ENCODE assay signal across 14 mouse cellular contexts in the genomic region with DNA sequence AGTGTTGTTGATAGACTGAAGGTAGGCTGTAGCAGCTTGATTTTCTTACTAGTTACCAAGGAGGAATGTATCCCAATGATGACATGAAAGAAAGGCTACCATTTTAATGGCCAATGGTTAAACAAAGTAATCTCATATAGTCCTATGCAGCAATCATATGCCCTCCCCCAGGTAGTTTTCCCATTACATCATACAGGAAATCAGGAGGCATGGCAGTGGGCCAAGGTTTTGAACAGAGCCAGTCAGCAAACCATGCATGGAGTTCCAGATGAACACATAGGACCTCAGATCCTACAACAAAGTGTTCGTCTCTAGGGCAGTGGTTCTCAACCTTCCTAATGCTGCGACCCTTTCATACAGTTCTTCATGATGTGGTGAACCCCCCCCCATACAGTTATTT. TPM values are rescaled to one million over a fixed set of nuclear protein-coding genes. Genes with fewer than 3 reads are reported as not detected.
DNase-seq lines count a peak whose midpoint lies in the region; ATAC-seq and TF ChIP-seq lines count a peak whose summit lies in the region.
"Had no signal": no experiment of that assay in that cellular context is flagged by ENCODE, and none has a peak within 500 bp of the region (broad histone marks: within the 10 kb centered on the region; RNA-seq: fewer than 3 reads in every experiment).

No protein-coding gene starts in this region.

- 71% methylated on average over 2 of the region's 2 CpGs for WGBS in stomach, postnatal 0 days
- 92% methylated on average over 2 of the region's 2 CpGs for WGBS in forebrain, embryonic 12.5 days

- H3K27me3 ChIP-seq in stomach, postnatal 0 days (ENCODE audit: control insufficient read depth, insufficient read depth, low read length): no peaks in the 10 kb centered on the region
- no peaks in the 10 kb centered on the region for H3K27me3 ChIP-seq in forebrain, embryonic 12.5 days
- H3K27me3 ChIP-seq: forebrain, embryonic 15.5 days; hindbrain, embryonic 15.5 days had no signal

- H3K9me3 ChIP-seq in stomach, postnatal 0 days (ENCODE audit: control insufficient read depth, low read length): no peaks in the 10 kb centered on the region
- no peaks in the 10 kb centered on the region for H3K9me3 ChIP-seq in forebrain, embryonic 12.5 days
- H3K9me3 ChIP-seq: forebrain, embryonic 15.5 days; hindbrain, embryonic 15.5 days had no signal

- peak; percentile 12 to 53 for DNase-seq in cerebellum, postnatal 14 days
- no peak for DNase-seq in cerebellum, postnatal 36 days
- peak; percentile 63 for DNase-seq in urinary bladder, postnatal 14 days (ENCODE audit: low spot score)
- no peak for DNase-seq in urinary bladder, adult 2 months (ENCODE audit: low spot score)
- DNase-seq in kidney, postnatal 14 days: peak; percentile 75
- DNase-seq in stomach, postnatal 0 days (ENCODE audit: low spot score): peak; percentile 81
- no peak for DNase-seq in layer of hippocampus, postnatal 36 days
- DNase-seq: gastrocnemius, postnatal 36 days; thymus, postnatal 4 days had no signal

- no peaks in the 10 kb centered on the region for H3K4me1 ChIP-seq in stomach, postnatal 0 days (replicated peaks; ENCODE audit: control insufficient read depth, insufficient read depth)
- H3K4me1 ChIP-seq in forebrain, embryonic 12.5 days: no peaks in the 10 kb centered on the region
- H3K4me1 ChIP-seq: forebrain, embryonic 15.5 days; hindbrain, embryonic 15.5 days had no signal

- no peak overlapping the region for H3K4me3 ChIP-seq in stomach, postnatal 0 days (ENCODE audit: low read depth, low read length)
- no peak overlapping the region for H3K4me3 ChIP-seq in forebrain, embryonic 12.5 days (replicated peaks)
- H3K4me3 ChIP-seq: forebrain, embryonic 15.5 days; hindbrain, embryonic 15.5 days had no signal

- no peak for TF ChIP-seq CTCF in stomach, postnatal 0 days (IDR thresholded peaks at IDR 0.05; ENCODE audit: low read depth)

- TF ChIP-seq EP300 in stomach, postnatal 0 days (optimal IDR thresholded peaks at IDR 0.05): no peak

- no peak overlapping the region for H3K4me2 ChIP-seq in stomach, postnatal 0 days (replicated peaks; ENCODE audit: low read depth)
- no peak overlapping the region for H3K4me2 ChIP-seq in forebrain, embryonic 12.5 days
- H3K4me2 ChIP-seq: forebrain, embryonic 15.5 days; hindbrain, embryonic 15.5 days had no signal

- no peak overlapping the region for H3K9ac ChIP-seq in stomach, postnatal 0 days (ENCODE audit: low read length)
- H3K9ac ChIP-seq in forebrain, embryonic 12.5 days: no peak overlapping the region
- H3K9ac ChIP-seq: forebrain, embryonic 15.5 days; hindbrain, embryonic 15.5 days had no signal

- H3K27ac ChIP-seq in stomach, postnatal 0 days (replicated peaks): no peak overlapping the region
- no peak overlapping the region for H3K27ac ChIP-seq in forebrain, embryonic 12.5 days
- H3K27ac ChIP-seq: forebrain, embryonic 15.5 days; hindbrain, embryonic 15.5 days had no signal

- H3K36me3 ChIP-seq in stomach, postnatal 0 days (ENCODE audit: control insufficient read depth, insufficient read depth, low read length): no peaks in the 10 kb centered on the region
- no peaks in the 10 kb centered on the region for H3K36me3 ChIP-seq in forebrain, embryonic 12.5 days (replicated peaks)
- H3K36me3 ChIP-seq: forebrain, embryonic 15.5 days; hindbrain, embryonic 15.5 days had no signal

- peak; percentile 77 for ATAC-seq in stomach, postnatal 0 days (ENCODE audit: low FRiP score, low TSS enrichment)
- ATAC-seq in forebrain, embryonic 12.5 days (ENCODE audit: low FRiP score): no peak
- ATAC-seq: forebrain, embryonic 15.5 days had no signal

RNA-seq across cellular contexts. Expression of a gene that starts 17.6 kb away (rescaled TPM):
- polyA plus RNA-seq in urinary bladder, adult 2 months (2012; rRNA removed): 2.2 and 2.8 TPM in 2 replicates
- 0.12 and 0.21 TPM in 2 replicates for polyA plus RNA-seq in stomach, postnatal 0 days (2015; fragmentation: Nextera tagmentation; extraction: Ambion mirVana)
- 0.40 and 0.47 TPM in 2 replicates for polyA plus RNA-seq in forebrain, embryonic 12.5 days (2016; fragmentation: Nextera tagmentation; extraction: Ambion mirVana)
- total RNA-seq in layer of hippocampus, postnatal 36 days (2021): under 1 TPM; 0.40 to 0.45 TPM
- polyA plus RNA-seq: embryonic facial prominence, embryonic 11.5 days; lung, embryonic 16.5 days had no signal

RNA-seq across cellular contexts. Expression of a gene that starts 40.3 kb away (rescaled TPM):
- 115 and 129 TPM in 2 replicates for polyA plus RNA-seq in urinary bladder, adult 2 months (2012; rRNA removed)
- 120 and 130 TPM in 2 replicates for polyA plus RNA-seq in stomach, postnatal 0 days (2015; fragmentation: Nextera tagmentation; extraction: Ambion mirVana)
- 4.1 and 5.4 TPM in 2 replicates for polyA plus RNA-seq in forebrain, embryonic 12.5 days (2016; fragmentation: Nextera tagmentation; extraction: Ambion mirVana)
- 1 to 10 TPM; 2.3 to 2.9 TPM for total RNA-seq in layer of hippocampus, postnatal 36 days (2021)

Comparison
In these comparisons a context has a peak if more than half of its experiments do, and no peak if none do; other contexts are left out.
1. DNase-seq: peak in cerebellum, postnatal 14 days (2 of 2), urinary bladder, postnatal 14 days (single experiment), kidney, postnatal 14 days (single experiment) and stomach, postnatal 0 days (single experiment); none in cerebellum, postnatal 36 days (0 of 2), urinary bladder, adult 2 months (single experiment) and layer of hippocampus, postnatal 36 days (0 of 2).
2. RNA of a gene that starts 40.3 kb away (polyA plus RNA-seq): 120 to 130 TPM in stomach, postnatal 0 days and 115 to 129 TPM in urinary bladder, adult 2 months; 4.1 to 5.4 TPM in forebrain, embryonic 12.5 days; every median in the first group is over 10 times any median in the second.